ENCODE assay signal across 8 mouse cellular contexts in the genomic region with DNA sequence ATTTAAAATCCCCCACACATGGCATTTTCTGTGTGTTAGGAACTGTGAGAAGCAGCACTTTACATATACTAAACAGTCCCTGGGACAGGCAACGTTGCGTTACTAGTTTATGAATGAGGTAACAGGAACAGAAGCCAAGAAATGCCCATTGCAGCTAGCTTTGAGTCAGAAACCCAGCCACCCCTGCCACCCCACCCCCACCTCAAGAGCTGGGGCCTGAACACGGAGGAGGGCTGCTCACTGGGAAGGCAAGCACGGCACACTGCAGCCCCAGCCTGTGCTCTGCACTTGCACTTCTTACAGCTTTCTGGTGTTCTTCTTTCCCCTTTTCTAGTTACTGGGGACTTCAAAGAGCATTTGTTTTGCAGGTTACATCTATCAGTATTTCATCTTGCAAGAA.
DNase-seq lines count a peak whose midpoint lies in the region; ATAC-seq lines count a peak whose summit lies in the region.
"Had no signal": no experiment of that assay in that cellular context is flagged by ENCODE, and none has a peak within 500 bp of the region (broad histone marks: within the 10 kb centered on the region; RNA-seq: fewer than 3 reads in every experiment).

No protein-coding gene starts in this region.

- H3K9me3 ChIP-seq in kidney, embryonic 14.5 days (ENCODE audit: control insufficient read depth, low read length), result no peaks in the 10 kb centered on the region
- H3K9me3 ChIP-seq in stomach, embryonic 16.5 days (replicated peaks; ENCODE audit: control insufficient read depth, low read length), result no peaks in the 10 kb centered on the region

- 0 out of 2 replicates have a peak overlapping the region, but pooled peaks have one; percentile 4 for H3K9ac ChIP-seq in kidney, embryonic 14.5 days (ENCODE audit: low read depth, low read length)
- no peak overlapping the region for H3K9ac ChIP-seq in stomach, embryonic 16.5 days (ENCODE audit: low read length)

- 41% methylated on average over 4 of the region's 4 CpGs for WGBS in kidney, embryonic 14.5 days
- WGBS in stomach, embryonic 16.5 days, result 30% methylated on average over 4 of the region's 4 CpGs

- no peak overlapping the region for H3K4me2 ChIP-seq in kidney, embryonic 14.5 days (replicated peaks; ENCODE audit: low read depth, low read length)
- no peak overlapping the region for H3K4me2 ChIP-seq in stomach, embryonic 16.5 days (ENCODE audit: low read depth, low read length)

- no peak for ATAC-seq in kidney, embryonic 14.5 days (ENCODE audit: low FRiP score, low TSS enrichment)
- ATAC-seq in CD4-positive, CD25-positive, alpha-beta regulatory T cell, adult 4 months, result peak; percentile 61
- peak; percentile 37; the same call in 1 of the 2 replicates for ATAC-seq in stomach, embryonic 16.5 days (ENCODE audit: insufficient read depth, low FRiP score)
- ATAC-seq: forebrain, embryonic 16.5 days had no signal

- peaks cover 10% of the 10 kb centered on the region for H3K4me1 ChIP-seq in kidney, embryonic 14.5 days (ENCODE audit: control insufficient read depth, insufficient read depth, low read length)
- H3K4me1 ChIP-seq in stomach, embryonic 16.5 days (ENCODE audit: control insufficient read depth, insufficient read depth, low read length), result peaks cover 14% of the 10 kb centered on the region

- DNase-seq in kidney, adult 9 months, result no peak
- DNase-seq in adrenal gland, postnatal 25 days, result peak; percentile 32
- DNase-seq in gastrocnemius, postnatal 10 days, result no peak
- DNase-seq in retina, embryonic 14.5 days (ENCODE audit: low spot score), result no peak

- no peak overlapping the region for H3K4me3 ChIP-seq in kidney, embryonic 14.5 days (ENCODE audit: low read length)
- no peak overlapping the region for H3K4me3 ChIP-seq in stomach, embryonic 16.5 days (replicated peaks; ENCODE audit: low read length)

- no peak overlapping the region for H3K27ac ChIP-seq in kidney, embryonic 14.5 days (ENCODE audit: low read depth, low read length)
- peak overlapping the region; percentile 25; the same call in 1 of the 2 replicates for H3K27ac ChIP-seq in stomach, embryonic 16.5 days (ENCODE audit: low read length)

- no peaks in the 10 kb centered on the region for H3K27me3 ChIP-seq in kidney, embryonic 14.5 days (ENCODE audit: control insufficient read depth, insufficient read depth, low read length)
- H3K27me3 ChIP-seq in stomach, embryonic 16.5 days (ENCODE audit: control insufficient read depth, insufficient read depth, low read length), result no peaks in the 10 kb centered on the region

- H3K36me3 ChIP-seq in kidney, embryonic 14.5 days (ENCODE audit: control insufficient read depth, insufficient read depth, low read length), result no peaks in the 10 kb centered on the region
- H3K36me3 ChIP-seq in stomach, embryonic 16.5 days (ENCODE audit: control insufficient read depth, insufficient read depth, low read length), result no peaks in the 10 kb centered on the region
